Mouse (Mus musculus) T-cell, adult 2 months (primary cell): Measurements from ENCODE around the gene Slc41a1.
A peak's percentile ranks its signal among the peaks of the same experiment; 100 is the strongest.

Source experiments
- DNase-seq: peaks from one replicate; pipeline ENCODE4 v3.0.0; 2022; ENCODE audit warnings: low spot score

Slc41a1 gene

GRCm38 (mm10) chr1:131827787-131828258, 530 bp downstream of the Slc41a1 start:
- DNase-seq, result peak; percentile 93

GRCm38 (mm10) chr1:131828297-131829126, 1.2 kb downstream of the Slc41a1 start:
- peak; percentile 33 for DNase-seq

GRCm38 (mm10) chr1:131829279-131829678, 2.0 kb downstream of the Slc41a1 start:
- no peak for DNase-seq

- no peak for DNase-seq
Observed at GRCm38 (mm10) chr1:131830561-131830960, 3.3 kb downstream of the Slc41a1 start.

GRCm38 (mm10) chr1:131830971-131831641, 3.8 kb downstream of the Slc41a1 start:
- DNase-seq, result no peak

- no peak for DNase-seq
Observed at GRCm38 (mm10) chr1:131837035-131837434, 9.7 kb downstream of the Slc41a1 start.

- no peak for DNase-seq
Observed at GRCm38 (mm10) chr1:131838542-131838941, 11.2 kb downstream of the Slc41a1 start.

GRCm38 (mm10) chr1:131839279-131839678, 12.0 kb downstream of the Slc41a1 start:
- no peak for DNase-seq

GRCm38 (mm10) chr1:131842221-131842620, 14.9 kb downstream of the Slc41a1 start:
- DNase-seq, result no peak

GRCm38 (mm10) chr1:131843758-131844157, 16.5 kb downstream of the Slc41a1 start:
- no peak for DNase-seq

GRCm38 (mm10) chr1:131844883-131845282, 17.6 kb downstream of the Slc41a1 start:
- no peak for DNase-seq

- DNase-seq, result peak; percentile 26
Observed at GRCm38 (mm10) chr1:131846255-131846654, 19.0 kb downstream of the Slc41a1 start.

GRCm38 (mm10) chr1:131861811-131862210, 34.5 kb downstream of the Slc41a1 start:
- DNase-seq, result no peak

- DNase-seq, result no peak
Observed at GRCm38 (mm10) chr1:131865596-131865995, 38.3 kb downstream of the Slc41a1 start.

- DNase-seq, result no peak
Observed at GRCm38 (mm10) chr1:131866304-131866999, 39.2 kb downstream of the Slc41a1 start.

- DNase-seq, result peak; percentile 92
Observed at GRCm38 (mm10) chr1:131867093-131867945, 40.0 kb downstream of the Slc41a1 start, which contains the start of gene Rab29. TSS of gene Rab29 (plus strand) at chr1:131867224.

GRCm38 (mm10) chr1:131867946-131868290, 40.6 kb downstream of the Slc41a1 start:
- no peak for DNase-seq

- no peak for DNase-seq
Observed at GRCm38 (mm10) chr1:131869561-131869960, 42.3 kb downstream of the Slc41a1 start.

- DNase-seq, result no peak
Observed at GRCm38 (mm10) chr1:131872856-131873255, 45.6 kb downstream of the Slc41a1 start.

GRCm38 (mm10) chr1:131879816-131880215, 52.5 kb downstream of the Slc41a1 start:
- no peak for DNase-seq

- DNase-seq, result peak; percentile 27
Observed at GRCm38 (mm10) chr1:131882787-131883186, 55.5 kb downstream of the Slc41a1 start.

- DNase-seq, result no peak
Observed at GRCm38 (mm10) chr1:131886173-131886572, 58.9 kb downstream of the Slc41a1 start.
